Mouse (Mus musculus) myocyte (in vitro differentiated cells): ENCODE results near the gene Uap1l1.

ENCODE experiments used
- MAX ChIP-seq: IDR thresholded peaks from one replicate; pipeline ENCODE4 v1.6.1; 2011; ENCODE audit warnings: low read depth, mild to moderate bottlenecking, control low read depth
- MYOG ChIP-seq, 3 experiments: IDR thresholded peaks; one replicate each; pipeline ENCODE4 v1.6.1; 2011; ENCODE audit warnings: control low read depth in 2 of 3, low read depth in 2 of 3, mild to moderate bottlenecking in 2 of 3; ENCODE audit not compliant: insufficient read length in 2 of 3, control insufficient read depth in 1 of 3, insufficient read depth in 1 of 3
- POLR2A ChIP-seq: IDR thresholded peaks from one replicate; pipeline ENCODE4 v1.6.1; 2011; ENCODE audit warnings: low read depth, mild to moderate bottlenecking, control low read depth, moderate library complexity; ENCODE audit not compliant: insufficient read length
- POLR2AphosphoS2 ChIP-seq: IDR thresholded peaks from one replicate; pipeline ENCODE4 v1.6.1; 2011; ENCODE audit warnings: low read depth, control low read depth; ENCODE audit not compliant: insufficient read length
- USF1 ChIP-seq: IDR thresholded peaks from one replicate; pipeline ENCODE4 v1.6.1; 2011; ENCODE audit warnings: low read depth, mild to moderate bottlenecking, control low read depth, moderate library complexity

- TF ChIP-seq POLR2A: no peak
- TF ChIP-seq MAX: no peak
- no peak for TF ChIP-seq POLR2AphosphoS2
- TF ChIP-seq MYOG (IDR thresholded peaks at IDR 0.05; ENCODE audit: control insufficient read depth in 1 of 3, insufficient read depth in 1 of 3, insufficient read length in 2 of 3, low read depth in 2 of 3): no peak
- TF ChIP-seq USF1: no peak
Observed at GRCm38 (mm10) chr2:25364761-25365090, 756 bp downstream of the Uap1l1 start.
